In genomic region chr10:127262548-127263398, GRCm38 (mm10) we compare ENCODE assay signal across 8 mouse cellular contexts. TPM values are rescaled to one million over a fixed set of nuclear protein-coding genes. Genes with fewer than 3 reads are reported as not detected.
DNase-seq lines count a peak whose midpoint lies in the region; ATAC-seq lines count a peak whose summit lies in the region.

Kif5a (minus strand) TSS chr10:127263348.

- no peak for ATAC-seq in heart, embryonic 11.5 days (replicated peaks; ENCODE audit: insufficient number of reproducible peaks, low FRiP score, low TSS enrichment)
- ATAC-seq in embryonic facial prominence, embryonic 13.5 days (ENCODE audit: insufficient number of reproducible peaks, insufficient read depth, low FRiP score, low TSS enrichment, low read depth): no peak
- ATAC-seq in intestine, embryonic 15.5 days: no peak
- no peak for ATAC-seq in limb, embryonic 11.5 days (ENCODE audit: insufficient number of reproducible peaks, low FRiP score, low TSS enrichment, low read depth)

- peak within 1 kb of the TSS; percentile 86 for H3K4me2 ChIP-seq in heart, embryonic 11.5 days
- peak within 1 kb of the TSS; percentile 91 for H3K4me2 ChIP-seq in embryonic facial prominence, embryonic 13.5 days
- H3K4me2 ChIP-seq in intestine, embryonic 15.5 days (replicated peaks): peak within 1 kb of the TSS; percentile 96
- peak within 1 kb of the TSS; percentile 86 for H3K4me2 ChIP-seq in limb, embryonic 11.5 days (ENCODE audit: low read depth, severe bottlenecking)

- H3K9me3 ChIP-seq in heart, embryonic 11.5 days (replicated peaks; ENCODE audit: control insufficient read depth, low read length): no peaks in the 10 kb centered on the region
- no peaks in the 10 kb centered on the region for H3K9me3 ChIP-seq in embryonic facial prominence, embryonic 13.5 days
- no peaks in the 10 kb centered on the region for H3K9me3 ChIP-seq in intestine, embryonic 15.5 days
- no peaks in the 10 kb centered on the region for H3K9me3 ChIP-seq in limb, embryonic 11.5 days (ENCODE audit: control insufficient read depth, low read length)

- no peak for DNase-seq in heart, postnatal 25 days (ENCODE audit: low spot score)
- peak; percentile 56 for DNase-seq in adrenal gland, postnatal 10 days
- DNase-seq in limb, embryonic 11.5 days (ENCODE audit: low spot score): peak; percentile 69
- DNase-seq in neural tube, embryonic 10.5 days (ENCODE audit: extremely low spot score, low spot score): peak; percentile 64
- DNase-seq in thymus, postnatal 4 days: peak; percentile 78

- under 1% methylated on average over 52 of the region's 53 CpGs for WGBS in heart, embryonic 11.5 days (ENCODE audit: insufficient replicate concordance)
- WGBS in embryonic facial prominence, embryonic 13.5 days: under 1% methylated on average over 53 of the region's 53 CpGs
- 1% methylated on average over 53 of the region's 53 CpGs for WGBS in intestine, embryonic 15.5 days
- WGBS in limb, embryonic 11.5 days: under 1% methylated on average over 53 of the region's 53 CpGs

- H3K4me3 ChIP-seq in heart, embryonic 11.5 days (ENCODE audit: low read depth, low read length): peak within 1 kb of the TSS; percentile 46
- peak within 1 kb of the TSS; percentile 54 for H3K4me3 ChIP-seq in embryonic facial prominence, embryonic 13.5 days
- peak within 1 kb of the TSS; percentile 44 for H3K4me3 ChIP-seq in intestine, embryonic 15.5 days (replicated peaks)
- H3K4me3 ChIP-seq in limb, embryonic 11.5 days (ENCODE audit: low read depth, low read length): peak within 1 kb of the TSS; percentile 43

- no peak within 1 kb of the TSS for H3K27ac ChIP-seq in heart, embryonic 11.5 days (ENCODE audit: low read depth, low read length)
- H3K27ac ChIP-seq in embryonic facial prominence, embryonic 13.5 days: no peak within 1 kb of the TSS
- no peak within 1 kb of the TSS for H3K27ac ChIP-seq in intestine, embryonic 15.5 days
- no peak within 1 kb of the TSS for H3K27ac ChIP-seq in limb, embryonic 11.5 days (replicated peaks; ENCODE audit: low read depth, low read length)

- peaks cover 34% of the 10 kb centered on the region for H3K27me3 ChIP-seq in heart, embryonic 11.5 days (ENCODE audit: control insufficient read depth, insufficient read depth, low read length)
- H3K27me3 ChIP-seq in embryonic facial prominence, embryonic 13.5 days: peaks cover 34% of the 10 kb centered on the region
- H3K27me3 ChIP-seq in intestine, embryonic 15.5 days (replicated peaks): peaks cover 18% of the 10 kb centered on the region
- peaks cover 17% of the 10 kb centered on the region; the same call in 1 of the 2 replicates for H3K27me3 ChIP-seq in limb, embryonic 11.5 days (ENCODE audit: control insufficient read depth, insufficient read depth, low read length)

- H3K9ac ChIP-seq in heart, embryonic 11.5 days (ENCODE audit: low read depth, low read length): peak within 1 kb of the TSS; percentile 56; the same call in 1 of the 2 replicates
- peak within 1 kb of the TSS; percentile 70 for H3K9ac ChIP-seq in embryonic facial prominence, embryonic 13.5 days
- peak within 1 kb of the TSS; percentile 51 for H3K9ac ChIP-seq in intestine, embryonic 15.5 days
- peak within 1 kb of the TSS; percentile 53; the same call in 1 of the 2 replicates for H3K9ac ChIP-seq in limb, embryonic 11.5 days (ENCODE audit: low read length)

- intact Hi-C loops in heart, postnatal 25 days (cut with DNase I): no loop called here

- no peaks in the 10 kb centered on the region for H3K36me3 ChIP-seq in heart, embryonic 11.5 days (ENCODE audit: control insufficient read depth, insufficient read depth, low read length)
- H3K36me3 ChIP-seq in embryonic facial prominence, embryonic 13.5 days: 0 out of 2 replicates have a peak, but pooled peaks cover under 1% of the 10 kb centered on the region
- H3K36me3 ChIP-seq in intestine, embryonic 15.5 days: no peaks in the 10 kb centered on the region
- H3K36me3 ChIP-seq in limb, embryonic 11.5 days (ENCODE audit: control insufficient read depth, insufficient read depth, low read length): no peaks in the 10 kb centered on the region

- peaks cover 13% of the 10 kb centered on the region for H3K4me1 ChIP-seq in heart, embryonic 11.5 days (ENCODE audit: control insufficient read depth, insufficient read depth, low read length)
- peaks cover 20% of the 10 kb centered on the region for H3K4me1 ChIP-seq in embryonic facial prominence, embryonic 13.5 days
- peaks cover 12% of the 10 kb centered on the region for H3K4me1 ChIP-seq in intestine, embryonic 15.5 days (replicated peaks)
- H3K4me1 ChIP-seq in limb, embryonic 11.5 days (ENCODE audit: control insufficient read depth, insufficient read depth, low read length): peaks cover 9% of the 10 kb centered on the region

RNA-seq across cellular contexts. Expression of gene Kif5a, which starts in this region (rescaled TPM):
- 1.6 TPM in 2 replicates for polyA plus RNA-seq in heart, embryonic 11.5 days (2014; fragmentation: Nextera tagmentation; extraction: Ambion mirVana)
- total RNA-seq in heart, postnatal 25 days (2021): under 1 TPM; 0.45 to 0.49 TPM
- 10 to 100 TPM in 1 of 2 experiments, 1 to 10 TPM in 1; 7.4 to 16.9 TPM for total RNA-seq in adrenal gland, postnatal 10 days (2021)
- 6.7 and 8.1 TPM in 2 replicates for polyA plus RNA-seq in embryonic facial prominence, embryonic 13.5 days (2015; fragmentation: Nextera tagmentation; extraction: Ambion mirVana)
- 5.9 and 6.4 TPM in 2 replicates for polyA plus RNA-seq in intestine, embryonic 15.5 days (2015; fragmentation: Nextera tagmentation; extraction: Ambion mirVana)
- polyA plus RNA-seq in limb, embryonic 11.5 days (2014; fragmentation: Nextera tagmentation; extraction: Ambion mirVana): 2.1 and 3.8 TPM in 2 replicates

Comparison
In these comparisons a context has a peak if more than half of its experiments do, and no peak if none do; other contexts are left out.
1. RNA of gene Kif5a (total RNA-seq): 7.4 to 16.9 TPM in adrenal gland, postnatal 10 days; 0.45 to 0.49 TPM in heart, postnatal 25 days; every median in the first group is over 4 times any median in the second.
2. Peak in every context shown above with its lines, with median percentiles within 50 percentile points of each other: H3K4me2 ChIP-seq, H3K4me3 ChIP-seq and H3K9ac ChIP-seq.